Mouse (Mus musculus) CH12.LX (cell line): ENCODE results near the gene Homer3. TPM values are rescaled to one million over a fixed set of nuclear protein-coding genes. Genes with fewer than 3 reads are reported as not detected.

Experiments
- DNase-seq: peaks from one replicate; pipeline ENCODE4 v3.0.0-alpha.2; 2013; ENCODE audit errors: extremely low read depth
- H3K27ac ChIP-seq: 2 replicates; pipeline ENCODE4 v1.5.1; 2012; ENCODE audit warnings: low read depth, mild to moderate bottlenecking, control low read depth, moderate library complexity; ENCODE audit not compliant: insufficient read depth
- H3K27me3 ChIP-seq: replicated peaks from 2 replicates; pipeline ENCODE3; 2012; ENCODE audit warnings: inconsistent platforms
- H3K36me3 ChIP-seq, 2 experiments: replicated peaks in 1 of 2; 2 replicates each; pipeline versions ENCODE3 to v1.6.1; 2012; ENCODE audit warnings: inconsistent platforms in 1 of 2, low read length in 1 of 2, mild to moderate bottlenecking in 1 of 2, mixed read lengths in 1 of 2, moderate library complexity in 1 of 2; ENCODE audit not compliant: control insufficient read depth in 1 of 2, insufficient read depth in 1 of 2
- H3K4me1 ChIP-seq, 2 experiments: 2 replicates each; pipeline ENCODE4 v1.6.1; 2012; ENCODE audit warnings: inconsistent platforms in 1 of 2, moderate library complexity in 1 of 2; ENCODE audit not compliant: insufficient read depth in 2 of 2, control insufficient read depth in 1 of 2
- H3K4me2 ChIP-seq: 2 replicates; pipeline ENCODE4 v1.6.1; 2012; ENCODE audit warnings: low read depth, mild to moderate bottlenecking, control low read depth; ENCODE audit not compliant: poor library complexity, insufficient read depth, severe bottlenecking
- H3K4me3 ChIP-seq, 3 experiments: fragments of 150-350 bp in 1 of 3; sonication (generic) in 1 of 3; replicated peaks in 1 of 3; 2 replicates each; pipeline versions ENCODE3 to v1.5.1; 2011 to 2012; ENCODE audit warnings: low read depth in 2 of 3, low read length in 2 of 3, mild to moderate bottlenecking in 2 of 3, moderate library complexity in 2 of 3, control low read depth in 1 of 3, improper control_type of control experiment in 1 of 3, inconsistent platforms in 1 of 3, mixed read lengths in 1 of 3; ENCODE audit not compliant: poor library complexity in 1 of 3
- H3K79me2 ChIP-seq: replicated peaks from 2 replicates; pipeline ENCODE4 v1.6.1; 2012; ENCODE audit warnings: mild to moderate bottlenecking, moderate library complexity; ENCODE audit not compliant: control insufficient read depth, poor library complexity, insufficient read depth, severe bottlenecking; ENCODE audit errors: extremely low read depth
- H3K9ac ChIP-seq: 2 replicates; pipeline ENCODE4 v1.6.1; 2012; ENCODE audit warnings: low read depth, mild to moderate bottlenecking, control low read depth, moderate library complexity; ENCODE audit not compliant: insufficient read depth
- H3K9me3 ChIP-seq: replicated peaks from 2 replicates; pipeline ENCODE3; 2012; ENCODE audit warnings: low read length, inconsistent platforms, mixed read lengths
- BHLHE40 ChIP-seq: IDR thresholded peaks from 2 replicates; pipeline ENCODE4 v1.6.1; 2011; ENCODE audit warnings: mild to moderate bottlenecking, low read depth, low read length, improper control_type of control experiment
- CHD2 ChIP-seq: IDR thresholded peaks from 2 replicates; pipeline ENCODE4 v1.6.1; 2011; ENCODE audit warnings: low read length, improper control_type of control experiment
- CTCF ChIP-seq, 2 experiments: IDR thresholded peaks in 1 of 2; conservative IDR thresholded peaks in 1 of 2; 2 replicates each; pipeline ENCODE4 v1.5.1; 2011 to 2012; ENCODE audit warnings: low read depth in 2 of 2, low read length in 2 of 2, improper control_type of control experiment in 1 of 2, inconsistent platforms in 1 of 2, mild to moderate bottlenecking in 1 of 2, moderate library complexity in 1 of 2
- EP300 ChIP-seq: IDR thresholded peaks from 2 replicates; pipeline ENCODE4 v1.6.1; 2011; ENCODE audit warnings: low read length, improper control_type of control experiment
- ETS1 ChIP-seq: conservative IDR thresholded peaks from 2 replicates; pipeline ENCODE4 v1.6.1; 2012; ENCODE audit warnings: low read depth, mild to moderate bottlenecking, inconsistent platforms, low read length, improper control_type of control experiment, moderate library complexity
- HCFC1 ChIP-seq: IDR thresholded peaks from 2 replicates; pipeline ENCODE4 v1.6.1; 2012; ENCODE audit warnings: low read depth, mild to moderate bottlenecking, inconsistent platforms, low read length, improper control_type of control experiment
- JUND ChIP-seq: conservative IDR thresholded peaks from 2 replicates; pipeline ENCODE4 v1.6.1; 2011; ENCODE audit warnings: low read depth, low read length, improper control_type of control experiment
- MAFK ChIP-seq: IDR thresholded peaks from 2 replicates; pipeline ENCODE4 v1.6.1; 2011; ENCODE audit warnings: low read length, improper control_type of control experiment; ENCODE audit not compliant: insufficient replicate concordance
- MAX ChIP-seq: IDR thresholded peaks from 2 replicates; pipeline ENCODE4 v1.6.1; 2011; ENCODE audit warnings: low read length, improper control_type of control experiment
- NRF1 ChIP-seq: IDR thresholded peaks from 2 replicates; pipeline ENCODE4 v1.6.1; 2014; ENCODE audit warnings: low read depth, mild to moderate bottlenecking, inconsistent platforms, low read length, improper control_type of control experiment, moderate library complexity
- POLR2AphosphoS2 ChIP-seq: IDR thresholded peaks from 2 replicates; pipeline ENCODE4 v1.6.1; 2011; ENCODE audit warnings: low read depth, low read length, improper control_type of control experiment
- RAD21 ChIP-seq: IDR thresholded peaks from 2 replicates; pipeline ENCODE4 v1.6.1; 2011; ENCODE audit warnings: low read depth, mild to moderate bottlenecking, low read length, improper control_type of control experiment, moderate library complexity
- RCOR1 ChIP-seq: conservative IDR thresholded peaks from 2 replicates; pipeline ENCODE4 v1.6.1; 2012; ENCODE audit warnings: low read depth, mild to moderate bottlenecking, inconsistent platforms, low read length, improper control_type of control experiment
- TBP ChIP-seq: conservative IDR thresholded peaks from 2 replicates; pipeline ENCODE4 v1.6.1; 2011; ENCODE audit warnings: low read depth, low read length, improper control_type of control experiment
- USF2 ChIP-seq: conservative IDR thresholded peaks from 2 replicates; pipeline ENCODE4 v1.6.1; 2011; ENCODE audit warnings: low read depth, low read length, improper control_type of control experiment
- ZKSCAN1 ChIP-seq: IDR thresholded peaks from 2 replicates; pipeline ENCODE4 v1.6.1; 2012; ENCODE audit warnings: low read depth, inconsistent platforms, low read length, improper control_type of control experiment, borderline replicate concordance
- dilution Hi-C: fragments of 300-500 bp; cut with MboI; formaldehyde crosslinking; loops from 2 replicates; pipeline ENCODE4 v1.14.3; 2020; ENCODE audit warnings: low sequenced_read_pairs; ENCODE audit not compliant: extremely low pct_unique_long_range_greater_than_20kb, extremely low pct_ligation_motif_present
- in situ Hi-C: fragments of 300-500 bp; cut with MboI; formaldehyde crosslinking; loops from 3 replicates; pipeline ENCODE4 v1.14.3; 2019; ENCODE audit warnings: low sequenced_read_pairs, low pct_ligation_motif_present, low pct_unique_long_range_greater_than_20kb, mixed read lengths
- polyA plus RNA-seq: library from polyadenylated mRNA; unstranded; fragments of >175 nt; gene quantifications from 2 replicates; pipeline ENCODE4 v1.2.1, GENCODE M21; 2012; ENCODE audit warnings: low read depth; ENCODE audit not compliant: insufficient read length
- total RNA-seq, 2 experiments: library from RNA; depleted of rRNA; stranded (reverse); fragments of 300-350 nt in 1 of 2; fragments of >200 nt in 1 of 2; gene quantifications; 2 replicates each; pipeline ENCODE4 v1.2.3; 2012 to 2014

Homer3 gene
- total and polyA plus RNA-seq, 3 experiments: 9.0 to 14.0 (median 11.8) TPM

- Histone ChIP-seq H3K4me3 (no peak overlapping the region), H3K27me3 (no peaks in the 10 kb centered on the region), H3K4me2 (no peak overlapping the region), H3K4me1 (peaks cover 19 to 23% of the 10 kb centered on the region in 2 experiments), H3K9ac (no peak overlapping the region), H3K36me3 (peaks cover 10 to 51% of the 10 kb centered on the region in 2 experiments), H3K27ac (no peak overlapping the region), H3K79me2 (no peaks in the 10 kb centered on the region), H3K9me3 (no peaks in the 10 kb centered on the region)
- dilution Hi-C loops: no loop called here
- in situ Hi-C loops: no loop called here
- TF ChIP-seq EP300 (no peak), RCOR1 (no peak), NRF1 (no peak), BHLHE40 (no peak), ZKSCAN1 (no peak), CHD2 (no peak), ETS1 (no peak), TBP (no peak), JUND (no peak), MAX (no peak), POLR2AphosphoS2 (no peak)
- no peak for DNase-seq
Observed at GRCm38 (mm10) chr8:70268311-70268710, 14.3 kb upstream of the Homer3 start.

- Histone ChIP-seq H3K36me3 (peaks cover 4 to 45% of the 10 kb centered on the region in 2 experiments), H3K27me3 (no peaks in the 10 kb centered on the region), H3K4me1 (peaks cover 21 to 24% of the 10 kb centered on the region in 2 experiments), H3K9ac (no peak overlapping the region), H3K4me2 (no peak overlapping the region), H3K27ac (no peak overlapping the region), H3K79me2 (no peaks in the 10 kb centered on the region), H3K9me3 (no peaks in the 10 kb centered on the region), H3K4me3 (no peak overlapping the region)
- no peak for DNase-seq
- dilution Hi-C loops (no loop called here), in situ Hi-C loops (no loop called here)
- peak; percentile 43 to 52; a peak in 3 of 4 replicates for TF ChIP-seq CTCF (conservative IDR thresholded peaks at IDR 0.05 in 1 of 2, IDR thresholded peaks at IDR 0.05 in 1 of 2; ENCODE audit: low read depth in 2 of 2, low read length in 2 of 2)
- TF ChIP-seq RAD21: no peak; the same call in 1 of the 2 replicates
- TF ChIP-seq HCFC1: no peak
Observed at GRCm38 (mm10) chr8:70268799-70269565, 13.6 kb upstream of the Homer3 start.

- Histone ChIP-seq H3K9ac (no peak overlapping the region), H3K9me3 (peaks cover 5% of the 10 kb centered on the region), H3K27ac (no peak overlapping the region), H3K79me2 (no peaks in the 10 kb centered on the region), H3K36me3 (peaks cover 0 to 10% of the 10 kb centered on the region in 2 experiments), H3K4me1 (peaks cover 25 to 26% of the 10 kb centered on the region in 2 experiments), H3K4me3 (no peak overlapping the region), H3K27me3 (no peaks in the 10 kb centered on the region), H3K4me2 (no peak overlapping the region)
- in situ Hi-C loops: no loop called here
- DNase-seq: peak; percentile 38
- dilution Hi-C loops: no loop called here
- no peak for TF ChIP-seq USF2
- TF ChIP-seq MAFK: peak; percentile 91
Observed at GRCm38 (mm10) chr8:70272949-70273348, 9.7 kb upstream of the Homer3 start.
